Mouse (Mus musculus) hindbrain, embryonic 12.5 days (tissue): Measurements from ENCODE around the gene Snap25. TPM values are rescaled to one million over a fixed set of nuclear protein-coding genes. Genes with fewer than 3 reads are reported as not detected.

Experiments
- ATAC-seq: fragments of 200-750 bp; cut with Nextera tagmentation; 2 replicates; pipeline ENCODE4 v1.8.0; 2017; ENCODE audit warnings: moderate TSS enrichment; ENCODE audit not compliant: low FRiP score
- H3K27ac ChIP-seq: fragments of 300-500 bp; sonication (generic); 2 replicates; pipeline ENCODE4 v1.5.1; 2016; ENCODE audit warnings: mild to moderate bottlenecking
- H3K27me3 ChIP-seq: fragments of 300-500 bp; sonication (generic); 2 replicates; pipeline ENCODE4 v1.6.1; 2016; ENCODE audit warnings: mild to moderate bottlenecking
- H3K36me3 ChIP-seq: fragments of 300-500 bp; sonication (generic); 2 replicates; pipeline ENCODE4 v1.6.1; 2016; ENCODE audit warnings: mild to moderate bottlenecking
- H3K4me1 ChIP-seq: fragments of 300-500 bp; sonication (generic); 2 replicates; pipeline ENCODE4 v1.6.1; 2016
- H3K4me2 ChIP-seq: fragments of 300-500 bp; sonication (generic); replicated peaks from 2 replicates; pipeline ENCODE4 v1.6.1; 2016; ENCODE audit warnings: mild to moderate bottlenecking
- H3K4me3 ChIP-seq: fragments of 300-500 bp; sonication (generic); 2 replicates; pipeline ENCODE4 v1.5.1; 2016; ENCODE audit warnings: mild to moderate bottlenecking
- H3K9ac ChIP-seq: fragments of 300-500 bp; sonication (generic); 2 replicates; pipeline ENCODE4 v1.6.1; 2016; ENCODE audit warnings: mild to moderate bottlenecking, moderate library complexity
- H3K9me3 ChIP-seq: fragments of 300-500 bp; sonication (generic); replicated peaks from 2 replicates; pipeline ENCODE4 v1.6.1; 2016; ENCODE audit warnings: mild to moderate bottlenecking
- WGBS: fragments of 180-500 bp; shearing (Covaris S2); methylation state at CpG from one replicate; pipeline ENCODE4 v1.1.7; 2016; 5-methylcytosine and 5-hydroxymethylcytosine counted together
- polyA plus RNA-seq: library from polyadenylated mRNA; unstranded; fragments of >200 nt; fragmentation: Nextera tagmentation; extraction: Ambion mirVana; gene quantifications from 2 replicates; pipeline ENCODE4 v1.2.1, GENCODE M21; 2016

Gene Snap25
- 56.9 and 69.7 TPM in 2 replicates for polyA plus RNA-seq

DNA sequence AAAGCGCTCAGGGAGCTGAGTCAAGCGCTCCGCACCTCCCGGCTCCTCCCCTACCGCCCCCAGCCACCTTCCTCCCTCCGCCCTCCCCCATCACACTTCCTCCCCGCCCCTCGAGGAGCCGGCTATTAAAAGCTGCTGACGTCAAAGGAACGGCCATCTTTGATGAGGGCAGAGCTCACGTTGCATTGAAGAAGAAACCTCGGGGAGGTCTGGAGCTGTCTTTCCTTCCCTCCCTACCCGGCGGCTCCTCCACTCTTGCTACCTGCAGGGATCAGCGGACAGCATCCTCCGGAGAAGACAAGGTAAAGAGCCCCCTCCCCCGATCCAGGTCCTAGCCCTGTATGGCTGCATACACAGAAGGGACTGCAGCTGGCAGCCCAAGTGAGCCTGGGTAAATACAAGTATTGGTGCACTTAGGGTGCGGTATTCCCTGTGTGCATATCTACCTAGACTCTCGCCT lies at the start of gene Snap25:
TSS of gene Snap25 (plus strand) at position 155 of the 460 bp plus-strand sequence.
- peak within 1 kb of the TSS; percentile 79 for H3K27ac ChIP-seq
- H3K9ac ChIP-seq = peak within 1 kb of the TSS; percentile 63
- H3K36me3 ChIP-seq = no peaks in the 10 kb centered on the region
- peak within 1 kb of the TSS; percentile 72 for H3K4me2 ChIP-seq
- H3K4me1 ChIP-seq = peaks cover 9% of the 10 kb centered on the region; the same call in 1 of the 2 replicates
- no peaks in the 10 kb centered on the region for H3K9me3 ChIP-seq
- peak; percentile 89 for ATAC-seq
- peak within 1 kb of the TSS; percentile 55 for H3K4me3 ChIP-seq
- no peaks in the 10 kb centered on the region for H3K27me3 ChIP-seq
- WGBS = under 1% methylated on average over 20 of the region's 20 CpGs

DNA sequence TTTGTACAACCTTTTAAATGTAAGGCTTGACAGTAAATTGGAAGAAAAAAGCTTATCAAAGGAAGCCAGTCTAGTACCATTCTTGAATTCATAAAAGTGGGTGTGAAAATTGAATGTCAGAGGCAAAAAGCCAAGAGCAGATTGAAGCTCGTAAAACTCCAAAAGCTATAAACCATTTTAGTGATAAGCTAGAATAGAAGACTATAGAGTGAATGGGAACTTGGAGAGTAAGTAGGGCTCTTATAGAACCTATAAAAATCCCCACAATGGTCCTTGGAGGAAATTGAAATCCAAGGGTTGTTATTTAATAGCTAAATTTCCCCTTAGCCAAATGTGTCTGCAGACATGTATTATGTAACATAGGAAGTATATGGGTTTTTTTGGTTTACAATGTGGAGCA lies 46.3 kb upstream of the Snap25 start:
- 0 out of 2 replicates have a peak, but pooled peaks cover 5% of the 10 kb centered on the region for H3K4me1 ChIP-seq
- H3K9me3 ChIP-seq = no peaks in the 10 kb centered on the region
- H3K4me2 ChIP-seq = no peak overlapping the region
- H3K27ac ChIP-seq = no peak overlapping the region
- WGBS = 100% methylated on average over 1 of the region's 1 CpGs
- H3K27me3 ChIP-seq = no peaks in the 10 kb centered on the region
- H3K36me3 ChIP-seq = no peaks in the 10 kb centered on the region
- H3K9ac ChIP-seq = no peak overlapping the region
- H3K4me3 ChIP-seq = no peak overlapping the region
- no peak for ATAC-seq

DNA sequence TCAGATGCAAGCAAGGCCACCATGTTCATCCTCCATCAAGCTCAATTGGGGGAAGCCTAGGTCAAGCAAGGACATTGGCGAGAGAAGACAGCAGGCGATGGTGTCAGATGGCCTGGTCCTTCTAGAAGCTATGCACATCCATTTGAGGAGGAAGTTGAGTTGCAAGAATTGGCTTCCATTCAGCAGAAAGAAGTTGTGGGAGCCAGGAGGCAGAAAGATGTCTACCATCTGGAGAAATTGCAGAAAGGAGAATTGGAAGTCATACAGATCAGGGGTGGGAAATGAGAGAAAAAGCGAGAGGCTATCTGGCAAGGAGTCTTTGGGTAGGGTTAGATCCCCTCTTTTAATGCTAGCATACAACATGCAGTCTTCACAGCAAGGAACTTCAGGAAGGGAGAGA lies 44.1 kb upstream of the Snap25 start:
- H3K27me3 ChIP-seq = no peaks in the 10 kb centered on the region
- 0 out of 2 replicates have a peak, but pooled peaks cover 5% of the 10 kb centered on the region for H3K4me1 ChIP-seq
- H3K4me2 ChIP-seq = no peak overlapping the region
- H3K4me3 ChIP-seq = no peak overlapping the region
- H3K36me3 ChIP-seq = no peaks in the 10 kb centered on the region
- no peak overlapping the region for H3K9ac ChIP-seq
- no peak for ATAC-seq
- WGBS = 95% methylated on average over 3 of the region's 3 CpGs
- no peak overlapping the region for H3K27ac ChIP-seq
- no peaks in the 10 kb centered on the region for H3K9me3 ChIP-seq

DNA sequence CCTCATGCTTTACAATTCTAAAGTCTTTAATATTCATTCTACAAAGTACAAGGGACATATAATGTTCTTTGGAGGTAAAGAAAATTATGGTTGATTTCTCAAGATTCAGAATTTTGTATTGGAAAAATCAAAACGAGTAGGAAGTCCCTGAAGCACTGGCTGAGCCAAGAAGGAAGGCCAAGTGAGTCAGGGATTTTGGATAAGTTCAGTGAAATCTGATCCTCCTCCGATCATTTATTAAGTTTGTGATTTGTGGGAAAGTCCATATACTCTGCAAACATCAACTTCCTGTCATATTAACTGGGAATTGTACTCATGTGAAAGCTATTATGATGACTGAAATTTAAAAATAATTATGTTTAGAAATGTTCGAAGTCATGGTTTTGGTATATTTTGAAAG lies 43.6 kb upstream of the Snap25 start:
- no peak for ATAC-seq

DNA sequence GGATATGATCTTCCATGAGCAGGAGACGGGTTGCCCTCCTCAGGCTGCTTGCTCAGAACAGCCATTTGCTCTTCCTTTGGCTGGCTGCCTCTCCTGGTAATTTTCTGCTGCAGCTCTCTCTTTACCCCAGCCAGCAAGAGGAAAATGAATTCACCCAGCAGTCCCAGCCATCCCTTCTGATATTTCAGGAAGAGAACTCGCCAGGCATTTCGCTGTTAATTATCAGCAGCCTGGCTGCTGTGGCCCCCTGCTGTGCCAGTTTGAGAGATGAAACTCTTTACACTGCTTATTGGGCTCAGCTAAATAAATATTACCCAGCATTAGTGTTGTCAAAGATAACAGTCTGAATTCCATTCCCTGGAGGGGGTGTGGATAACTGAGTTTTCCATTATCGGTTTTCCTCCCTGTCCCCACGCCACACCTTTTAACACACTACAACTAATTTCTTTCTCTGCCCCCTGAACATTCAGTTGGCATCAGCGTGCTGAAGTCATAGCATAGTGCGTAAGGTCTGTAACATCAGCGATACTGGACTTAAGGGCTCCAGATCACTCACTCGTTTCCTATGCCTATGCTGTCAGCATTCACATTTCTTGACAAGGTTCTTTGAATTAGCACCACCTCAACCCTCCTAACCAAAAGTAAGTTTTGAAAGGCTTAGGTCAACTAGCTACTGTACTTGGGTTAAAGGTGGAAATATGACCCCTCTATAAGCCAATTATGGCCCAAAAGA lies 42.5 kb upstream of the Snap25 start:
- H3K9ac ChIP-seq = no peak overlapping the region
- H3K27ac ChIP-seq = peak overlapping the region; percentile 44
- 0 out of 2 replicates have a peak, but pooled peaks cover 5% of the 10 kb centered on the region for H3K4me1 ChIP-seq
- H3K27me3 ChIP-seq = no peaks in the 10 kb centered on the region
- H3K4me3 ChIP-seq = no peak overlapping the region
- 38% methylated on average over 9 of the region's 9 CpGs for WGBS
- peak; percentile 40; the same call in 1 of the 2 replicates for ATAC-seq
- no peak overlapping the region for H3K4me2 ChIP-seq
- H3K36me3 ChIP-seq = no peaks in the 10 kb centered on the region
- no peaks in the 10 kb centered on the region for H3K9me3 ChIP-seq

More for the DNA sequence above, 43.6 kb upstream of the Snap25 start:
- Histone ChIP-seq H3K4me1 (0 out of 2 replicates have a peak, but pooled peaks cover 5% of the 10 kb centered on the region), H3K9me3 (no peaks in the 10 kb centered on the region), H3K27ac (no peak overlapping the region), H3K27me3 (no peaks in the 10 kb centered on the region), H3K9ac (no peak overlapping the region), H3K4me2 (no peak overlapping the region), H3K36me3 (no peaks in the 10 kb centered on the region), H3K4me3 (no peak overlapping the region)
- 85% methylated on average over 3 of the region's 3 CpGs for WGBS

DNA sequence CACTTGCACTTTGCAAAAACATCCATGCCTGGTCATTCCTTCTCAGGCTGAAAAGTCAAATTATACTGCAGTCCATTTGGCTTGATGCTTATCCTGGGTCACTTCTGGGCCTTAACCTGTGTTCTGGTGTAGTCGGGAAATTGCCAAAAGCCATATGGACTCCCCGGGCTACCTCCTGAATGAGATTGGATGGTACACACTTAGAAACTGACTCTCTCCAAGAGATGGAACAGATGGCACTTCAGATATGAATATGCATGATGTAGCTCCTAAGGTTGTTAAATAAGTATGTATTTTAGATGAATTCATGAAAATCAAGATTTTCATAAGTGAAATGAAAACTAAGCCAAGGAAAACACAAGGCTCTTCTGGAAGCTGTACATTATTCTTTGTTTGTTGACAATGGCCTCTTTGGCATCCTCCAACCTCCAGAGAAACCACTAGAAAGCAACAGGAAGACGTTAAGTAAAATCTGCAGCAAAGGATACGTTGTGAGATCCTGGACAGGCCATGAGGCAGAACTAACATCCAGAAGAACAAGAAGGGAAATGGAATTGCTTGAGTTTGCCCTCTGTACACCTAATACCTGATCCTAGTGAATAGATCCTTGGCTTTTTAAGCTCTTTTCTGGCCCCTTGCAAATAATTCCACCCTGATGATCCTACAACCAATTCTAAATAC lies 39.0 kb upstream of the Snap25 start:
- Histone ChIP-seq H3K27ac (no peak overlapping the region), H3K4me1 (peaks cover 20% of the 10 kb centered on the region; the same call in 1 of the 2 replicates), H3K27me3 (no peaks in the 10 kb centered on the region), H3K4me3 (no peak overlapping the region), H3K9me3 (no peaks in the 10 kb centered on the region), H3K36me3 (no peaks in the 10 kb centered on the region), H3K9ac (no peak overlapping the region), H3K4me2 (no peak overlapping the region)
- no peak for ATAC-seq
- 78% methylated on average over 4 of the region's 4 CpGs for WGBS

DNA sequence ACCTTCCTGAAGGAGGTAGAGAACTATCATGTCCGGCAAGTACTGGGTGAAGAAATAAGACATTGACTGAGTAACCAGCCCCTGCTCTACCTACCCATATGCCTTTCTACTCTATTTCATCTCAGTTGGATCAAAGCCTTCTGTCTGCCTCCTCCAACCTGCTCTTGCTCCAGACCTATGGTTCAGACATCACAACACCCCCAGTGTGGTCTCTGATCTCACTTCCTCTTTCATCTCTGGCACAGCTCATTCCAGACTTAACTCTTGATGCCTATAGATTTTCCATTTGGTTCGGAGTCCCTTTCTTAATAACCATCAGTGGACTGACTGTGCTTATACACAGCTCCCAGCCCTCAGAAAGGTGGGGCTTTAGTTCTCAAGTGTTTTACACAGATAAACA lies 37.1 kb upstream of the Snap25 start:
- Histone ChIP-seq H3K36me3 (no peaks in the 10 kb centered on the region), H3K9me3 (no peaks in the 10 kb centered on the region), H3K4me3 (no peak overlapping the region), H3K4me2 (no peak overlapping the region), H3K27me3 (no peaks in the 10 kb centered on the region), H3K27ac (no peak overlapping the region), H3K4me1 (peaks cover 17% of the 10 kb centered on the region; the same call in 1 of the 2 replicates), H3K9ac (no peak overlapping the region)
- WGBS = 76% methylated on average over 2 of the region's 2 CpGs
- ATAC-seq = no peak

DNA sequence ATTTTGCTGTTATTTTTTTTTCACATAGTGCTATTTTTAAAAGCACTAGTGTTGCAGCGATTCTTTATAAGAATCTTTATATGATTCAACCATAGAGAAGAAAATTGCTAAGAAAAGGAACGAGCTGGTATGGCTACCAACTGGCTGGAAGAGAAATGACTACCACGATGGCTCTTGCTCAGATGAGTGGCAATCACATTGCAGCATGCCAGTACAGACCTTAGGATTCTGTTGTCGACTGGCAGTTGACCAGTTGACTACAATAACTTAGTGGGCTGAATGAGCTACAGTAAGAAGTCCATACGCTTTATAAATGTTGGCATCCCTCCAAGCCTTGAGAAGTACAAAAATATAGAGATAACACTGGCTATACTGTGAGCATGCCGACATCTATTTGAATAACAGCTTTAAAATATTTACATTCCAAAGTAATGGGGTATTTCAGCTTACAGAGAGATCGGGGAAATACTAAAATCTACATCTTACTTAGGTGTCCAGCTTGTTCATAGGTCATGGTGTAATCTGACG lies 36.3 kb upstream of the Snap25 start:
- Histone ChIP-seq H3K27ac (no peak overlapping the region), H3K9ac (no peak overlapping the region), H3K36me3 (no peaks in the 10 kb centered on the region), H3K4me1 (peaks cover 17% of the 10 kb centered on the region; the same call in 1 of the 2 replicates), H3K4me3 (no peak overlapping the region), H3K4me2 (no peak overlapping the region), H3K9me3 (no peaks in the 10 kb centered on the region), H3K27me3 (no peaks in the 10 kb centered on the region)
- no peak for ATAC-seq
- 78% methylated on average over 8 of the region's 8 CpGs for WGBS

DNA sequence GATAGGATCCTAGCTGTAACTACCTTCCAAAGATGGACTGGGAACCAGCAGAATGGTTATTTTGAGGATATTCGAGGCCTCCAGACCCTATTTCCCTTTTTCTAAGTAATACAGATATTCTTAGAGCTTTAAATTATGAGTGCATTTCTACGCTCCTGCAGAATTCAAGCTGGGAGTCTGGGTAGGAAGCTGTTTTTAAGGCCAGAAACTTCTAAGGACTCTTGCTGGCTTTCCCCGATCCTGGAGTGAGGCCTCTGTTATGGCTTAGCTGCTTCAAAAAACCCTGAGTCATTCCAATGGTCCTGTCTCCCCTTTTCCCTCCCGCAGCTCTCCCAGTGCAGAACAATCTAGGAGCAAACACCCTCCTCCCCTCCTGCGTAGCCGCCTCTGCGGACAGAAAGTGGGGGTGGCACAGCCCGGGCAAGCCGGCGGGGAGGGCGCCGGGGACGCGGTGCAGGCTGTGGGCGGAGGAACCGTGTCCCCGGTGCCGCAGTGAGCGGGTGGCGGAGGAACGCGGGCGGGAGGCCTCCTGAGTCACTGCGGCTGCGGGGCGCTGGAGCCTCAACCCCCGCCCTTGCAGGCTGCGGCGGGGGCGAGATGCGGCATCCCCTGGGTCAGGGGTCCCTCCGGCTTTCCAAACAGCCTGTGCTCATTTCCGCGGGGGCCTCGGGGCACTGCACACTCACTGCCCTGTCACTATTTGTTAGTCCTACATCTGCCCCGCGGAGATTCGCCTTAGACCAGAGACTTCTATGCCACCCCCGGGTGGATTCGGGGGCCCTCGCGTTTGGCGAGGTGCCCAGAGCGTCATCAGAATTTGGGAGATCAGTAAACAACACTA lies 34.7 kb upstream of the Snap25 start:
- Histone ChIP-seq H3K4me1 (peaks cover 17% of the 10 kb centered on the region; the same call in 1 of the 2 replicates), H3K27ac (peak overlapping the region; percentile 76), H3K9ac (peak overlapping the region; percentile 76), H3K9me3 (no peaks in the 10 kb centered on the region), H3K4me2 (peak overlapping the region; percentile 91), H3K27me3 (no peaks in the 10 kb centered on the region), H3K4me3 (peak overlapping the region; percentile 54), H3K36me3 (no peaks in the 10 kb centered on the region)
- 2% methylated on average over 41 of the region's 44 CpGs for WGBS
- ATAC-seq = peak; percentile 82

DNA sequence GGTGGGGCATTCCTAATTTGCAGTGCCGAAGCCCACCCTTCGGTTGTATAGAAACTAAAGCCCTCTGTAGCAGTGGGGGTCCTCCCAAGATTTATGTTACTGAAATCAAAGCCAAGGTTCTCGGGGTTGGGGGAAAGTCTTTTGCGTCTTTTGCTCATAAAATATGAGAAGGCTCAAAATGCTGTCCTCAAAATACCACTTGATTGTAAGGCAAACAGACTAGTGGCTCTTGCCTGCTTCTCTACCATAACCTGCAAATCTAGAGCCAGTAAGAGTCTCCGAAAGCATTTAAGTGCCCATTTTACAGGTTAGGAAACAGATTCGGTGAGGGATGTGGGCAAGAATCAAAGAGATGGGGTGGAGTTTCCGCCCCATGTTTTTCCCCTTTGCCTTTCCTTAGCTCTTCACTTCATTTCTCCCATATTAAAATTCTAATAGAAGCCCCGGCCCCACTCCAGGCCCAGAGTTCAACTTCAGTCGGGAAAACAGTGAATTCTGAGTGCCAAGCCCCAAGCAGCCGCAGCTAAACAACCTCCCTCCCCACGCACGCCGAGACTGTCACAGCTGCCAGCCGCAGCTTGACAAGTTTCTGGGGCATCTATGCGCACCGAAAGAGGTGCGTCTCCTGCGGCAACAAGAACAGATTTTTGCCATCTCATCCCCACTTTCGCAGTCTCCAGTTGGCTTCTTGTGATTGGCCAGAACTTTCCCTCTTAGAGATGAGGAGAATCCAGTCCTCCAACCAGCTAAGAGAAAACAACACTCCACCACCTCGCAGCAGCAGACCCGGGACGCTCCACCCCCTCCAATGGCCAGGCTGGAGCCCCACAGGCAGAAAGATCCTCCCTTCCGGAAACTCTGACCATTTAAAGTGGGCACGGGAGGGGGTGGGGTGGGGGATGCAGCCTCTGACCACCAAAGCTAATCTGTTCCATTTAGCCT lies 33.7 kb upstream of the Snap25 start:
- no peaks in the 10 kb centered on the region for H3K9me3 ChIP-seq
- peak; percentile 82 for ATAC-seq
- no peaks in the 10 kb centered on the region for H3K36me3 ChIP-seq
- peak overlapping the region; percentile 76 for H3K9ac ChIP-seq
- H3K4me3 ChIP-seq = peak overlapping the region; percentile 54
- WGBS = 1% methylated on average over 24 of the region's 24 CpGs
- H3K4me2 ChIP-seq = peak overlapping the region; percentile 91
- no peaks in the 10 kb centered on the region for H3K27me3 ChIP-seq
- H3K4me1 ChIP-seq = peaks cover 17% of the 10 kb centered on the region; the same call in 1 of the 2 replicates
- H3K27ac ChIP-seq = peak overlapping the region; percentile 45
